Mouse (Mus musculus) brain, embryonic 14.5 days (tissue): Measurements from ENCODE around the gene Arhgap9.
"Not testable (repeated sequence)": the region's sequence is repeated elsewhere in the genome, so short reads cannot be mapped to it uniquely, and the experiment has no call there.

Experiments used
- CTCF ChIP-seq: fragments of 200-500 bp; IDR thresholded peaks from 2 replicates; pipeline ENCODE4 v1.5.1; 2012; ENCODE audit warnings: inconsistent platforms, mild to moderate bottlenecking, moderate library complexity, borderline replicate concordance; ENCODE audit not compliant: insufficient read depth, insufficient read length; ENCODE audit errors: extremely low read depth
- POLR2A ChIP-seq: fragments of 200-500 bp; IDR thresholded peaks from 2 replicates; pipeline ENCODE4 v1.6.1; 2012; ENCODE audit warnings: mild to moderate bottlenecking, inconsistent platforms, borderline replicate concordance; ENCODE audit not compliant: poor library complexity, insufficient read depth, insufficient read length, severe bottlenecking; ENCODE audit errors: extremely low read depth

- not testable (repeated sequence) for TF ChIP-seq CTCF, POLR2A
These were observed 12.6 kb upstream of the Arhgap9 start for GRCm38 (mm10) chr10:127309167-127309566.
